Mouse (Mus musculus): ENCODE data around the gene Limch1.
A peak's percentile ranks its signal among the peaks of the same experiment; 100 is the strongest.

Gene Limch1

GRCm38 (mm10) chr5:66745390-66745995 lies at the start of gene Limch1:
Gene Limch1, plus strand, starts transcription at chr5:66745827.
- no peak for DNase-seq (ENCODE audit: low spot score in 2 of 2)

GRCm38 (mm10) chr5:66697119-66697518 lies 48.5 kb upstream of the Limch1 start:
- DNase-seq (ENCODE audit: low spot score in 2 of 2): peak in 1 of 2 experiments; percentile 19

GRCm38 (mm10) chr5:66699911-66700310 lies 45.7 kb upstream of the Limch1 start:
- no peak for DNase-seq (ENCODE audit: low spot score in 2 of 2)

GRCm38 (mm10) chr5:66701951-66702350 lies 43.7 kb upstream of the Limch1 start:
- DNase-seq (ENCODE audit: low spot score in 2 of 2): no peak

GRCm38 (mm10) chr5:66703317-66704004 lies 42.2 kb upstream of the Limch1 start:
- DNase-seq (ENCODE audit: low spot score in 2 of 2): no peak

- DNase-seq (ENCODE audit: low spot score in 2 of 2): no peak
Measured at GRCm38 (mm10) chr5:66707859-66708258, 37.8 kb upstream of the Limch1 start.

GRCm38 (mm10) chr5:66710445-66711019 lies 35.1 kb upstream of the Limch1 start:
- no peak for DNase-seq (ENCODE audit: low spot score in 2 of 2)

GRCm38 (mm10) chr5:66712801-66713200 lies 32.8 kb upstream of the Limch1 start:
- no peak for DNase-seq (ENCODE audit: low spot score in 2 of 2)

GRCm38 (mm10) chr5:66715498-66715931 lies 30.1 kb upstream of the Limch1 start:
- DNase-seq (ENCODE audit: low spot score in 2 of 2): no peak

GRCm38 (mm10) chr5:66717931-66718330 lies 27.7 kb upstream of the Limch1 start:
- DNase-seq (ENCODE audit: low spot score in 2 of 2): no peak

- DNase-seq (ENCODE audit: low spot score in 2 of 2): no peak
Measured at GRCm38 (mm10) chr5:66718413-66718812, 27.2 kb upstream of the Limch1 start.

GRCm38 (mm10) chr5:66718880-66719279 lies 26.7 kb upstream of the Limch1 start:
- DNase-seq (ENCODE audit: low spot score in 2 of 2): no peak

GRCm38 (mm10) chr5:66720921-66721320 lies 24.7 kb upstream of the Limch1 start:
- no peak for DNase-seq (ENCODE audit: low spot score in 2 of 2)

- no peak for DNase-seq (ENCODE audit: low spot score in 2 of 2)
Measured at GRCm38 (mm10) chr5:66722586-66722985, 23.0 kb upstream of the Limch1 start.

GRCm38 (mm10) chr5:66723037-66723436 lies 22.6 kb upstream of the Limch1 start:
- DNase-seq (ENCODE audit: low spot score in 2 of 2): no peak

GRCm38 (mm10) chr5:66723626-66724025 lies 22.0 kb upstream of the Limch1 start:
- DNase-seq (ENCODE audit: low spot score in 2 of 2): no peak

- DNase-seq (ENCODE audit: low spot score in 2 of 2): no peak
Measured at GRCm38 (mm10) chr5:66729306-66729705, 16.3 kb upstream of the Limch1 start.

- no peak for DNase-seq (ENCODE audit: low spot score in 2 of 2)
Measured at GRCm38 (mm10) chr5:66730621-66731301, 14.9 kb upstream of the Limch1 start.

GRCm38 (mm10) chr5:66731302-66731697 lies 14.3 kb upstream of the Limch1 start:
- no peak for DNase-seq (ENCODE audit: low spot score in 2 of 2)

GRCm38 (mm10) chr5:66733556-66733955 lies 12.1 kb upstream of the Limch1 start:
- no peak for DNase-seq (ENCODE audit: low spot score in 2 of 2)

GRCm38 (mm10) chr5:66739376-66739775 lies 6.3 kb upstream of the Limch1 start:
- no peak for DNase-seq (ENCODE audit: low spot score in 2 of 2)

- DNase-seq (ENCODE audit: low spot score in 2 of 2): no peak
Measured at GRCm38 (mm10) chr5:66745996-66746681, 512 bp downstream of the Limch1 start.
